Mouse (Mus musculus) cerebellum, adult 2 months (tissue): ENCODE results near the gene Csf2ra.

ENCODE experiments used
- CTCF ChIP-seq: fragments of 200-500 bp; IDR thresholded peaks from 2 replicates; pipeline ENCODE4 v1.5.1; 2011; ENCODE audit warnings: low read depth, mild to moderate bottlenecking, control low read depth, low read length, moderate library complexity, borderline replicate concordance; ENCODE audit not compliant: insufficient read depth
- POLR2A ChIP-seq: fragments of 200-500 bp; IDR thresholded peaks from 2 replicates; pipeline ENCODE4 v1.6.1; 2011; ENCODE audit warnings: low read length, control low read depth, borderline replicate concordance; ENCODE audit not compliant: insufficient read depth

DNA sequence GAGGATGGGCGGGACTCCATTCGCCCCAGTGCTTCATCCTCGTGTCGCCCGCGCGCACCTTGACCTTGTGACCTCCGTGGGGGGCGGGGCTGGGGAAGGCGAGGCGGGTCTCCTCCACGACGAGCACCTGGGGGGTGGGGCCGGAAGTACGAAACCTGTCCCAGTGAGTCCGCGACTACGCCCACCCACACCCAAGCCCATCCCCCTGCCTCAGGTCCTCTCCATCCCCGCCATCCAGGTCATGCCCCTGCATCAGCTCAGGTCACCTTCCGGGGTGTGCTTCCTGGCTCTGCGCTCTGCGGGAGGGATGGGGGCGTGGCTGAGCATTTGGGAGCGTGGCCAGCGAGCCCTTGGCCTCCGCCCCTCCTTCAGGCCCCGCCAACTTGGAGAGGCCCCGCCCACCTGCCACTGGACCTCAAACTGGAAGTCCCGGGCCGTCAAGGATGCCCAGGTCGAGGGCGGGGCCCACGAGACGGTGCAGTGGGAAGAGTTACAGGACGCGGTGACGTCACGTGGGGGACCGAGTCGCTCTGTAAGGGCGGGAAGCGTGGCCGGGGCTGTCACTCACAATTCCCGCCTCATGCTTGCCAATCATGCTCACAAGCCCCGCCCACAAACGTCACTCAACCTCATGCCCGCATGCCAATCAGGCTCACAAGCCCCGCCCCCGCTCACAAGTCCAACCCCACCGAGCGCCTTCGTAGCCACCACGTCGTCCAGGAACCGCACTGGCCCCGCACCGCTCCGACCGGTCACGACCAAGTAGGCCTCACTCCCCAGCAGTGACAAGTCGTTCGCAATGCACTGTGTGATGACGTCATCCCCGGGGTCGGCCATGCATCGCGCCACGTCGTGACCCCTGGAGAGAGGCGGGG is 2.5 kb downstream of the Csf2ra start:
- TF ChIP-seq POLR2A (no peak), CTCF (no peak)
